Mouse (Mus musculus) heart, postnatal 0 days (tissue): ENCODE results near the gene Csnk1g1.

Source experiments
- CTCF ChIP-seq: IDR thresholded peaks from 2 replicates; pipeline ENCODE4 v1.5.1; 2016; ENCODE audit warnings: antibody characterized with exemption, control low read depth, low read depth
- EP300 ChIP-seq: IDR thresholded peaks from 2 replicates; pipeline ENCODE4 v1.6.1; 2016; ENCODE audit warnings: antibody characterized with exemption, low read depth

- no peak for TF ChIP-seq EP300
- TF ChIP-seq CTCF, result no peak
Observed at GRCm38 (mm10) chr9:66066791-66067190, 158.1 kb downstream of the Csnk1g1 start.
